Mouse (Mus musculus): ENCODE measurements around the gene Rps6kb1.
"Not testable (repeated sequence)": the region's sequence is repeated elsewhere in the genome, so short reads cannot be mapped to it uniquely, and the experiment has no call there.

The Rps6kb1 gene

GRCm38 (mm10) chr11:86542851-86543250, 1.8 kb downstream of the Rps6kb1 start:
- no peak for DNase-seq (ENCODE audit: low read depth, low spot score)

- DNase-seq (ENCODE audit: low read depth, low spot score) = no peak
These were observed 4.1 kb downstream of the Rps6kb1 start for GRCm38 (mm10) chr11:86540476-86540845.

DNA sequence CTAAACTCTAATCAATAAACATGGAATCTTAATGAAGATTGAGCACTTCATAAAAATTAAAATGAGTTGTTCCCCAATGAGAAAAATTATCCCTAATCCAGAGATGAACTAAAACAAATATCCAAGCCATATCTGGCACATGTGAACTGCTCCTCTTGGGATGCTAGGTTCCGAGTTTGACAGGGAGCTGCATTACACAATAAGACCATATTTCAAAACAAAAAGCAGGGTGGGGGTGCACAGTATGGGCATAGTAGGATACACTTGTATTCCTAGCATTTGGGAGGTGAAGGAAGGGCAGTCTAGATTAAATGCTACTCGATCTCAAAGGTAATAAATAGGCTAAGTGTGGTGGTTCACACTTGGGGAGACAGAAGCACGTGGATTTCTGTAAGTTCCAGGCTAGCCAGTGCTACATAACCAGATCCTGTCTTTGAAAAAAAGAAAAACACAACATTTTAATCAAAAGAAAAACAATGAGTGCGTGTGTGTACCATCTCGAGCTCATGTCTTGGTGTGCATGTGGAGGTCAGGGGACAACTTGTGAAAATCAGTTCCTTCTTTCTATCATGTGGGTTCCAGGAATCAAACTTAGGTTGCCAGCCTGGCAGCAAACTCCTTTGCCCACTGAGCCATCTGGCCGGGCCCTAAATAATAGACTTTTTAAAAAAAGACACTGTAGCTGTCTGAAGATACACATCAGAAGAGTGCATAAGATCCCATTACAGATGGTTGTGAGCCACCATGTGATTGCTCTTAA, 4.7 kb downstream of the Rps6kb1 start:
- DNase-seq (ENCODE audit: low read depth, low spot score) = no peak

- no peak for DNase-seq (ENCODE audit: low read depth, low spot score)
These were observed 5.8 kb downstream of the Rps6kb1 start for GRCm38 (mm10) chr11:86538786-86539185.

GRCm38 (mm10) chr11:86534201-86534910, 10.2 kb downstream of the Rps6kb1 start:
- no peak for DNase-seq (ENCODE audit: low read depth, low spot score)

GRCm38 (mm10) chr11:86533302-86533701, 11.3 kb downstream of the Rps6kb1 start:
- DNase-seq (ENCODE audit: low read depth, low spot score) = not testable (repeated sequence)

DNA sequence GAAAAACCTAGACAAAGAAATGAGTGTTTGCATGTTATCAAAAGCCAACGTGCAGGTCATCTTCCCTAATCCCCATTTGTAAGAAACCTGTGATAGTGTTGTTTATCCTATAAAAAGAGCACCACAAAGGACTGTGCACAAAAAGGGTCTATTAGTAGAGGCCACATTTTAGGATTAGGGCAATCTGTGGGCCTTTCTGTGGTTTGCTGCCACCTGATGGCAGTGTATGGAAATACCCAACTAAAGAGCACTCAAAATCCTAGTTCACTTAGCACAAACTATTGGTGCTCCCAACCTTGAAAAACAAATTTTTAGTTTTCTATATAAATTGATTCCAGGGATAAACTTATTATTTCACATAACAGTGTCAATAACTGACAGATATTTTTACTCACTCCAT, 11.8 kb downstream of the Rps6kb1 start:
- DNase-seq (ENCODE audit: low read depth, low spot score) = peak; percentile 18

- no peak for DNase-seq (ENCODE audit: low read depth, low spot score)
These were observed 17.1 kb downstream of the Rps6kb1 start for GRCm38 (mm10) chr11:86527528-86527927.

- DNase-seq (ENCODE audit: low read depth, low spot score) = no peak
These were observed 24.9 kb downstream of the Rps6kb1 start for GRCm38 (mm10) chr11:86519751-86520150.

DNA sequence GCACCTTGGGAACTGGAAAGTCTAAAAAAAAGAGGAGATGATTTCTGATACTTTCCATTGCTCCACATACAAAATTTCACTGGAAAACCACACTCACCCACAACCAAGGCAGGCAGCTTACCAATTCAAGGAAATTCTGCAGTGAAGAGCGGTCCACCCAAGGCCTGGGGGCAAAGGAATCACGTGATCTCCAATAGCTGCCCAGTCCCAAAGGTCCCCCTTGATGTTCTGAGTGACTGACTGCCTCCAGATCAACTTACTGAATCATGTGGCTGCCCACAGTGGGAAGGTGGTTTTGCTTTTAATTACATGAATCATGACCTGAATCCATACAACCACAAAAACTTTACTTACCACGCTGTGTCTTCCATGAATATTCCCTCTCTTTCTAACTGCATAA, 27.4 kb downstream of the Rps6kb1 start:
- no peak for DNase-seq (ENCODE audit: low read depth, low spot score)

DNA sequence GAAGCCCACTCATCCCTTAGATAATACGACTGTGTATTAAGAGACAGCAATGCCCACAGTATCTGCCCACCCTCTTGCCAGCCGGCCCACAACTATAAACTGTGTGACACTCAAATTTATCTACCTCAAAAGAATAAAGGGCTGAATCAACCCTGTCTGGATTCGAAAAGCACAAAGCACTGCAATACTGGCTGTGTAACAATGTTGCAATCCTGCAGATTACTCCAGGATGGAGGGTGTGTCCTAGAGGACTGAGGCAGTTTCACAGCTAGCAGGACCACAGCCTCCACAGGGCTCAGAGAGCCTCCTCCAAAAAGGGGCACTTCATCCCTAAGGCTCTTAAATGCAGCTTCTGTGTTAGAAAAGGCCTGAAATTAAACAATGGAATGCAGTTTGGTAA, 28.0 kb downstream of the Rps6kb1 start:
- DNase-seq (ENCODE audit: low read depth, low spot score) = no peak

DNA sequence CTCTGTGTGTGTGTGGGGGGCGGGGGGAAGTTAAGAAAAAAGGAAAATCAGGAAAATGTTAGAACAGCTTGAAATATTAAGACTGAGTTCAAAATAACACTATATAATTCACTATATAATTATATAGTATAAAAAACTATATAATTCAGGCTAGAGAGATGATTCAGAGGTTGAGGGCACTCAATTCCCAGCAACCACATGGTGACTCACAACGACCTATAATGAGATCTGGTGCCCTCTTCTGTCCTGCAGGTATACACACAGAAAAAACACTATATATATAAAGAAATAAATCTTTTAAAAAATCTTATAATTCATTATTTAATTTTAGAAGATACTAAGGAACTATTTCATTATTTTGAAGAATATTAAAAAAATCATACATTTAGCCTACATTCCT, 36.6 kb downstream of the Rps6kb1 start:
- DNase-seq (ENCODE audit: low read depth, low spot score) = no peak

DNA sequence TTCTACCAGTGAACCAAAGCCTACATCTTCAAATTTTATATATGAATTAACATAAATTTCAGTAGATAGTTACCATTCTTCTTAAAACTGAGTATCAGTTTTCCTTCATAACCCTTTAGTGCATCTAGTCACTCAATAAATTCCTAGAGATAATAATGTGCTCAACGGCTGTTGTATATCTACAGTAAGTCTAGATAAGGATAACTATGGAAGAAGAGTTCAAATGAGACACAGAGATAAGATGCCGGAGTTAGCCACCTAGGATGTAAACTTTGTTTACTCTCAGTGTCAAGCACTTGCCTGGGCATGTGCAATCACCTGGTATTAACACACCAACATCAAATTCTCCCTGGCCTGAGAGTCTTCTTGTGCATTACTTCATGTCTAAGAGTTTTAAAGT, 37.3 kb downstream of the Rps6kb1 start:
- no peak for DNase-seq (ENCODE audit: low read depth, low spot score)

DNA sequence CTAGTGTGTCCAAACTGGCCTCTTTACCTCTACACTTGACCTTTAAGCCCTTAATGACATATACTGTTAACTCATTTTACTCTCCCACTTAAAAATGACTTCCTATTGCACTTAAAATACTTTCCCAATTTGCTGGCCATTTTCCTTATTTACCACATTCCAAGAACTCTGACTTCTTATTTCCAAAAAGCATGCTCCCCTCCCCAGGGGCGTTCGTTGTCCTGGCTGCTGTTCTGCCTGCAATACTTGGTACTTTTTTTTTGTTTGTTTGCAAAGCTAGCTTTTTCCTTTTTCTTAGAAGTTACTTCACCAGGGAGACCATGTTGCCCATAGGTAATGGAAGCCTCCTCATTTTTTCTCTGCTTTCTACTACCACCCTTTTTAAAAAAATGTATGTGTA, 41.5 kb downstream of the Rps6kb1 start:
- no peak for DNase-seq (ENCODE audit: low read depth, low spot score)

DNA sequence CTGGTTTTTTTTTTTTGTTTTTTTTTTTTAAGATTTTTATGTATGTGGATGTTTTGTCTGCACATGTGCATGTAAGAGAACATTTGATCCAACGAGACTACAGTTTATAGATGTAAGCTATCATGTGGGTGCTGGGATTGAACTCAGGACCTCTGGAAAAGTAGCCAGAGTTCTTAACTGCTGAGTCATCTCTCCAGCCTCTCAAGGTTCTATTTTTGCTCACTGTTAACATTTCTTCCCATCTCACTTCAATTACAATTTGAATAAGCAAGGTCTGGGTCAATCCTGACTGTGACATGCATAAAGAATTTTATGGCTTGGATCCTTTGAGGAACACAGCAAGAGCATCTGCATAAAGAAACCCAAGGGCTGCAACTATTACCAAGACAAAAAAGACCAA, 43.8 kb downstream of the Rps6kb1 start:
- DNase-seq (ENCODE audit: low read depth, low spot score) = no peak

DNA sequence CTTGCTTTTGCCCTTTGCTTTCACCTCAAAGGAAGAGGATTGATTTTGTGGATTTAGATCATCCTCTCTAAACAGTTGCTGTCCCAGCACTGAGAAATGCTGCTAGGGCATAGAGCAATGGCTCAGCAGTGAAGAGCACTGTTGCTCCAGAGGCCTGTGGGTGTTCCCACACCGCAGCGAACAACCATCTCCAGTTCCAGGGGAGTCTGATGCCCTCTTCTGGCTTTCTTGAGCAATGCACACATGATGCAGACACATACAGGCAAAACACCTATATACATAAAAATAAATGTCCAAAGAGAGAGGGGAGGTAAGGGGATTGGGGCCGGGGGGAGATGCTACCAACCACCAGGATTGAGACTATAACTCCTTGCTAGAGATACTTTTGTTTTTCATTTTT, 46.7 kb downstream of the Rps6kb1 start:
- DNase-seq (ENCODE audit: low read depth, low spot score) = no peak

DNA sequence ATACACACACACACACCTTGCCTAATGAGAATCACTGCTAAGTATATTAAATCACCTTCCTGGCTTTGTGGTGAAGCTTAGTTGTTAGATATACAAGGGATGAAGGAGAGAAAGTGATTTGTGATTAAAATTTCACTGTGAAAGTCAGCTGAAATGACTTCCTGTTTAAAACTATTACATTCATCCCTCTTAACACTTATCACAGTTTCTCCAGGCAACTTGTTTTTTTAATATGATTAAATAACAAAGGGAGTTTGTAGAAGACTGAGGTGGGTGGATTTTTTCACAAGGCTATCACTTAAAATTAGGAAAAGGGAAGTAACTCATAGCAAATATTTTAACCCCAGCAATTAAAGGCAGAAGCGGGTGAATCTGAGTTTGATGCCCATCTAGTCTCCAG, 47.2 kb downstream of the Rps6kb1 start:
- DNase-seq (ENCODE audit: low read depth, low spot score) = no peak

DNA sequence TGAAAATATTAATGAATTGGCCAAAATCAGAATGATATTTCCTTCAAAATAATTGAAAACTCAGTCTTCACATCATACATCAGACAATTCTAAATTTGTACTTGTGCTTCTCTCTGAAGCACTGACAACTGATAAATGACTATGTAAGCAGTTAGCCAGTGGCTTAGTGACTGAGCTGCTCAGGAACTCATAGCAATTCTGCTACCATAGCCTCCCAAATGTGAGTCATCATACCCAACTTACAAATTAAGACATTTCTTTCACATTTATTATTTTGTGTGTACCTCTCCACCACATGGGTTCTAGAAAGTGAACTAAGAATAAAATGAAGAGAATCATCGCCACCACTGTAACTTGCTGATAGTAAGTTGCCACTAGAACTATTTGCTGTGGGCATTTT, 53.8 kb downstream of the Rps6kb1 start:
- DNase-seq (ENCODE audit: low read depth, low spot score) = no peak

DNA sequence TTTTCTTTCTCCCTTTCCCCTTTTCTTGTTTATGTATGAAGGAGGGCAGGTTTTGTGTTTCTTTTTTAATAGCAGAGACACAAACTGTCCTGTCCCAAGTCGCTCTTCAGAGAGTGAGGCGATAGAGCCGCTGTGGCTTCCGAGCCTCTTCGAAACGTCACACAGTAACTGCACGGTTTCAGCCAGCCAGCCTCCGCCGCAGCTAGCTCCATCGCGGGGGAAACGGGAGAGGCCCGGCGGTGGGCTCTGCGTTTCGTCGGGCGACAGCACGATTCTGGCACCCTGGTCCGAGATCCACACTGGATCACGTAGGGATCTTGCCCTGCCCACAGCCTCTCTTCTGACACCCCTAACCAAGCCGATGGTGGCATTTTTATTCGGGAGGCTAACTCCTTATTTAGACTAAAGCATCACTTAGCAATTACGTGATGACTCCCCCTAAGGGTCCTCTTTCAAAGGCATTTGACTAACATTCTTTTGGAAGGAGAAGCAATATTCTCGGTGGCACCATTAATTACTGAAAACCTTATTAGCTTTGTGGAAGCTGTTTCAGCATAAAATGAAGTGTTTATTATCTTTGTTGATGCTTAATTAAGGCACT, 59.6 kb downstream of the Rps6kb1 start:
- DNase-seq (ENCODE audit: low read depth, low spot score) = no peak

GRCm38 (mm10) chr11:86484101-86484868, 60.3 kb downstream of the Rps6kb1 start, which contains the start of gene Rnft1:
Gene Rnft1, plus strand, starts transcription at chr11:86484657.
- peak; percentile 98 for DNase-seq (ENCODE audit: low read depth, low spot score)

DNA sequence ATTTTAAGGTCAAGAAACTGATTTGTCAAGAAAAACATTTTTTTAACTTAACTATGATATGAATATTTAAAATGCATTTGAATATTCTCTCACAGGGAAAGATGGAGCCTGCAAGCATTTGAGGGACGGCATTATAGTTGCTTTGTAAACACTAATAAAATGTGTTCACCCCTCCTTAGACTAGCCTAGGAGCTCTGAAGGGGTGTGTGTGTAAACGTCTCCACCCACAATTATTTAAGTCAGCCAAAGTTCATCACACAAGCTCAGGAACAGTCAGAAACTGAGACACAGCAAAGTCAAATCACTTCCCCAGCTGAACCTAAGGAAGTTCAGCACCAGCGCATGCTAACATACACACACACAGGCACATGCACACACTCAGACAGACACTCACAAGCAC, 71.0 kb downstream of the Rps6kb1 start:
- no peak for DNase-seq (ENCODE audit: low read depth, low spot score)

DNA sequence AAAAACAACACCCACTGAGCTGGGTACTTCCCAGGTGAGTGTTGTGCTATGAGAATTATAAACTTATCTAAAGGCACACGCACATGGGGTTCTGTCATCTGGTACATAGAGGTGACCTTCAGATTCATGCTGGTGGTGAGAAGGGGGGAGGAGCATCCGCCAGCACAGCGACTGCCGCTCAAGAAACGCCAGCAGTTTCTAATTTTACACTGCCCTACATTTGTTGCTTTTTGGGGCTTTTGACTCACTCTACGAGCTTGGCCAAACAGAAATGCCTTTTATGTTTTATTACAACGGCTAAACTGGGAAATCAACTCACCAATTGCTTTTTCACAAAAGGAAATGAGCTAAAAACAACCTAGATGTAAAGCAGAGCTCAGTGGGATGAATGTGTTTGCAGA, 71.8 kb downstream of the Rps6kb1 start:
- DNase-seq (ENCODE audit: low read depth, low spot score) = no peak

Data from WW6 (cell line).